Mouse (Mus musculus) retina, adult 2 months (tissue): ENCODE data around the gene Cox10.

Experiments used
- DNase-seq: peaks from one replicate; pipeline ENCODE4 v3.0.0-alpha.2; 2012; ENCODE audit warnings: low read depth, low spot score

Cox10 gene

DNA sequence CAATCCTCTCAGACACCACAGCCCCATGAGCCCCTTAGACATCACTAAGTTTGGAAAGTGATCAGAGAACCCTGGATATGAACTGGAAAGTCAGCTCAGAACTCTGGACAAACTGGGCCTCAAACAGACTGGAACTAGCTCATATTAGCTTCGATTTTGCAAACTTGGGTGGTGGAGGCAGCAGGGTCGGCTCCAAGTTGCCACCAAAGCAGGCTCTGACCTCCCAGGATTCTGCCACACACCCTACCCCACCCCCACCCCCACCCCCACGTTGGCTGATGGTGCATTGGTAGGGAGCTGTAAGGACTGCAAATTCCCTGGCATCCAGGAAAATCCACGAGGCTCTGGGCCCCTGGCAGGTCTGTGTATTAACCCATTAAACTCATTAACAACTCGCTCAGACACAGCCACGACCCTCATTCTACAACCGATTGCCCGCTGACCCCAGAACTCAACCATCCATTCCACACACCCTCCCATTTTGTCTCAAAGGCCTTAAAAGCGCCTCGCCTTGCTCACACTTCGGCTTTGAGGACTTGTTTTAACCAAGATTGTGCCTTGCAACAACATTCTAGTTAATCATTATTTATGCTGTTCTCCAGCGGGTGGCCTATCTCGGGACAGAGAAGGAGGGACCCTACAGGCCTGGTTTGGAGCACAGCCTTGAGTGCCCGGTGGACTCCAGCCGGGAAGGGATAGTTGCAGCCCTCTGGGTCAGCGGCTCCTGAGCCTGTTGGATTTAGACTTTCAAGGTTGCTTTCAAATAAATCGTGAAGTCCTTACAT lies 160.8 kb downstream of the Cox10 start:
- DNase-seq, result no peak

DNA sequence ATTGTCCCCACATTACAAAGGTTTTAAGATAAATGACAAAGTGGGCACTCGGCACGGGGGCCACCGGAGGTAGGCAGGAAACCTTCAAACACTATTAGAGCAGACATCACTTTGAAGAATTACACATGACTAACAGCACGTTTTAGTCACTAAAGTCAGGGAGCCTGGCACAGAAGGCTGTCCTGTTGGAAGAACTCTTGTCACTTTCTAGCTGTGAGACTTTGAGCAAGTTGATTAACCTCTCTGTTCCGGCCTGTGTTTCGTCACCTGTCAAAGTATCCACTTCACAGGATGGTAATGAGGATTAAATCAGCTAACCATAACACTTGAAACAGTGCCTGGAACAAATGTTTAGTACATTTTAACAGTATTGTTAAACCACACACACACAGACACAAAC lies 161.7 kb downstream of the Cox10 start:
- DNase-seq, result no peak

DNA sequence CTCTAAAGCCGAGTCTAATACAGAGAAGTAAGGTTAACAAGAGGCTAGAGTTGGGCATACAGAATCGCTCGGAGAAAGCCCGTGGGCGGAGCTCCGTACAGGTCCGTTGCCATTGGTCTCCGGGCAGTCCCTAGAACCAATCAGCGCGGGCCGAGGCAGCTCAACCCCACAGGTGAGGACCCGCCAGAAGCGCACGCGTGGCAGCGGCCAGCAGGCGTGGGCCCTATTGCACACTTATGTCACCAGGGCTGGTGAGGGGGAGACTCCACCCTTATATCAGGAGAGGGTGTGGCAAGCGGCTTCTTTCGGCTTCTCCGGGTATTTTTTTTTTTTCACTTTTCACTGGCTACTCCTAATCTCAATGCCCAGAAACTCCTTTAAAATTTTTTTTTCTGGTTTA lies 164.9 kb downstream of the Cox10 start:
- no peak for DNase-seq

DNA sequence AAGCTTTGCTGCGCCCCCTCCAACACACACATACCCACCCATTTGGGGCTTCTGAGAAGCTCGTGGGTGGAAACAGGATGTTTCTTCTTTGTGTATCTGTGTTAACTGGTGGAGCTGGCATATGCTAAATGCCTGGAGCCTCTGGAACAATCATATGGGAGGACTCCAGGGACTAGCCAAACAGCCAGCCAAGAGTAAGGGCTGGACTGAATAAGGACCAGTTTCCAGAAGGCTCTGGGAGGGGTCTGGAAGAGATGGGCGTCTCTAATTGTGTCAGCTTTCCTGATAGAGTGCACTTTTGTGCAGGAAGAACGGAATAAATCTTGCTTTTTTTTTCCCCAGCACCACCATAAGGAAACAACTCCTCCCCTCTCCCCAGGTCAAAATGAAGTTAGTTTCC lies 165.3 kb downstream of the Cox10 start:
- no peak for DNase-seq
